Mouse (Mus musculus) right cerebral cortex, postnatal 4 days (tissue): ENCODE measurements around the gene Acot4.
"Not testable (repeated sequence)": the region's sequence is repeated elsewhere in the genome, so short reads cannot be mapped to it uniquely, and the experiment has no call there.

Source experiments
- DNase-seq: peaks from one replicate; pipeline ENCODE4 v3.0.0-alpha.2; 2022

Acot4 gene

DNA sequence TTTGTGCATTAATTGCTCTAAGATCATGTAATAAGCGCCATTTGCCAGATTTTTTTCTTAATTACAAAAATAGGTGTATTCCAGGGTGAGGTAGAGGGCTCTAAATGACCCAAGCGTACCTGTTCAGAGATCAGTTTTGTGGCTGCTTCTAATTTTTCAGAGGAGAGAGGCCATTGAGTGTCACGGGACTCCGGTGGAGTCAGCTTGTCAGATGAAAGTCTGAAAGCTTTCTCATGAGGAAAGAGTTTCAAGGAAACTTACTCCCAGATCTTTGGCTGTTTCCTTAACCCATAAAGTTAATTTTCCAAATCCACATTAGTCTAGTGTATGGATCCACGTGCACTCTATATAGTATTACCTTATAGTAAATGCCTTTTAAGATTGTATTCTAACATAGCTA lies 56.5 kb downstream of the Acot4 start:
- DNase-seq, result not testable (repeated sequence)
